Mouse (Mus musculus): Measurements from ENCODE around the gene Hist2h3c1. TPM values are rescaled to one million over a fixed set of nuclear protein-coding genes. Genes with fewer than 3 reads are reported as not detected.
"Not testable (repeated sequence)": the region's sequence is repeated elsewhere in the genome, so short reads cannot be mapped to it uniquely, and the experiment has no call there.

Hist2h3c1 gene
- polyA plus RNA-seq, 1 experiment: not detected

DNA sequence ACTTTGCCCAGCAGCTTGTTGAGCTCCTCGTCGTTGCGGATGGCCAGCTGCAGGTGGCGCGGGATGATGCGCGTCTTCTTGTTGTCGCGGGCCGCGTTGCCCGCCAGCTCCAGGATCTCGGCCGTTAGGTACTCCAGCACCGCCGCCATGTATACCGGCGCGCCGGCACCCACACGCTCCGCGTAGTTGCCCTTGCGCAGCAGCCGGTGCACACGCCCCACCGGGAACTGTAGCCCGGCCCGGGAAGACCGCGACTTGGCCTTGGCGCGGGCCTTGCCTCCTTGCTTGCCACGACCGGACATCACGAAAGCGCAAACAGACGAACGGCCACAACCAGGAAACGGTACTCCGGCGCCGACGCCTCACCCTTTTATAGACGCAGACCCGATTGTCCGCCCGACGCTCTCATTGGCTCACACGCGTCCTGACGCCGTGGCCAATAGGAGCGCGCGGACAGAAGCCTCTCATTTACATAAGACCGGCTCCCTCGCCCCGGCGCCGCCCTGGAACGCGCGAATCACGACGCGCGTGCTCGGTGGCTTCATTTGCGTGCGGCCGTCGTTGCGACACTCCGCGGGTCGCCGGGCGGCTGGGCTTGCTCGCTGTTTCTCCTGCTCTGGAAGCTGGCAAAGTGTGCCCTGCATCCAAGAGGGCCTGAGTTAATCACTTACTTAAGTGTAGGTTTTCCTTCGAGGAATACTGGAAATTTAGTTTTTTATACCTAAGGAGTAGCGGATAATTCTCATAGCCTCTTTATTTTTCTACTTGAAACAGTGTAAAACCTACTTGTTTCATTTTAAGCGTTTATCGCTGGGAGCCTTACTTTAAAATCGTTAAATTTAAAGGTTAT is 6.3 kb upstream of the Hist2h3c1 start, which contains the start of gene Hist2h2aa2:
Gene Hist2h2aa2, minus strand, starts transcription at position 328 of the 850 bp plus-strand sequence.
- Histone ChIP-seq H3K4me3 (ENCODE audit: control insufficient read depth, insufficient read depth, low read length) (peak within 1 kb of the TSS; percentile 68), H3K27ac (ENCODE audit: control insufficient read depth, insufficient read depth, low read length) (peak within 1 kb of the TSS; percentile 91), H3K4me1 (replicated peaks; ENCODE audit: control insufficient read depth, insufficient read depth, low read length) (peaks cover 13% of the 10 kb centered on the region)
- TF ChIP-seq POLR2A (IDR thresholded peaks at IDR 0.05; ENCODE audit: control insufficient read depth, extremely low read depth, insufficient read depth, low read length, poor library complexity): peak; percentile 53
- DNase-seq: peak; percentile 93
- 3% methylated on average over 38 of the region's 85 CpGs for WGBS
- not testable (repeated sequence) for H3K36me3 ChIP-seq (ENCODE audit: control insufficient read depth, insufficient read depth, low read length); H3K27me3 ChIP-seq (ENCODE audit: control insufficient read depth, insufficient read depth, low read length)

DNA sequence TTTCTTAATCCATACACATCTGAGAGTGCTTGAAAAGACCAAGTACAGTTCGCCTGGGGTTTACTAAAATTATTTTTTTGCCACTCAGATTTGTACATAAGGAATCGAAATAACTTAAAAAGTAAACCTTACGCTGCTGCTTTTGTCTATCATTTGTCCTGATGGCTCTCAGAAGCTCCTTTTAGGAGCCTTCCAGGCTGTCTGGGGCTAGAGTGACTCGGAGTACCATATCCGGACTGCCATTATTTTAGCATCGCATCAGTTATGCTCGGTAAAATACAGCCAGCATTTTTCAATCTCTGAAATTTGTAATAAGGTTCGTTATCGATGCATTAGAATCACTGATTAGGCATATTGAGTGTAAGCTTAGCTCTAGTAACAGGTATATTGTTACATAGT is 5.7 kb upstream of the Hist2h3c1 start:
- H3K4me3 ChIP-seq (ENCODE audit: control insufficient read depth, insufficient read depth, low read length): no peak overlapping the region
- DNase-seq: no peak
- no peaks in the 10 kb centered on the region for H3K36me3 ChIP-seq (ENCODE audit: control insufficient read depth, insufficient read depth, low read length)
- whole genome bisulfite sequencing: 91% methylated on average over 9 of the region's 9 CpGs
- H3K27me3 ChIP-seq (ENCODE audit: control insufficient read depth, insufficient read depth, low read length): no peaks in the 10 kb centered on the region
- TF ChIP-seq POLR2A (IDR thresholded peaks at IDR 0.05; ENCODE audit: control insufficient read depth, extremely low read depth, insufficient read depth, low read length, poor library complexity) (no peak), CTCF (IDR thresholded peaks at IDR 0.05; ENCODE audit: borderline replicate concordance, control insufficient read depth, extremely low read depth, insufficient read depth, low read length, poor library complexity) (no peak)
- H3K27ac ChIP-seq (ENCODE audit: control insufficient read depth, insufficient read depth, low read length): peak overlapping the region; percentile 66; the same call in 1 of the 2 replicates
- peaks cover 13% of the 10 kb centered on the region for H3K4me1 ChIP-seq (replicated peaks; ENCODE audit: control insufficient read depth, insufficient read depth, low read length)

DNA sequence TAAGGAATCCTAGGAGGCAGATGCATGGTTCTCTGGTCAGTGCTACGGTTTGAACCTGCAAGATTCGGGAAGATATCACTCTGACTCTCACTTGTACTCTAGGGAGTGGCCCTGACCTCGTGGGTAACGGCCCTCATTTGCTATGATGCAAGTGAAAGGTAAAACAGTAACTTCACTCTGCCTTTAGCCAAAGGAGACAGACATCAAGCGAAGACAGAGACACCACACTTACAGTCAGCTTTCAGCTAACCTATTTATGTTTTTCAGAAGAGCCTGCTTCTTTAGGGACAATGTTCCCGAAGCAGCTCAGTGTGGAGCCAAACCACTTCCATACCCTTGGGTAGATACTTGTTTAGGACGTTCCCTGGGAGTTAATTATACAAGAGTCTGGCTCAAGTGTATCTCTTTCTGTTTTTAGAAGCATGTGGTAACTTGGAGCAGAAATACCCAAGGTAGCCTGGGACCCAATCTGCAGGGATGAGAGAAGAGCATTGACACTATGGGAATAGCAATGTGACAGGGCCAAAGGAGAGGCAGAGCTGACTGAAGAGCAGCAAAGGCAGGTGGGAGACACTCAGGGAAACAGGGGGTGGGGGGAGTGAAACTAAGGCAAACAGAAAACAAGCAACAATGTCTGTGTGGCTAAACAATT is 2.4 kb upstream of the Hist2h3c1 start:
- Histone ChIP-seq H3K27me3 (ENCODE audit: control insufficient read depth, insufficient read depth, low read length) (no peaks in the 10 kb centered on the region), H3K27ac (ENCODE audit: control insufficient read depth, insufficient read depth, low read length) (peak overlapping the region; percentile 97), H3K36me3 (ENCODE audit: control insufficient read depth, insufficient read depth, low read length) (no peaks in the 10 kb centered on the region), H3K4me3 (ENCODE audit: control insufficient read depth, insufficient read depth, low read length) (peak overlapping the region; percentile 5; the same call in 1 of the 2 replicates), H3K4me1 (replicated peaks; ENCODE audit: control insufficient read depth, insufficient read depth, low read length) (peaks cover 16% of the 10 kb centered on the region)
- no peak for TF ChIP-seq POLR2A (IDR thresholded peaks at IDR 0.05; ENCODE audit: control insufficient read depth, extremely low read depth, insufficient read depth, low read length, poor library complexity)
- no peak for TF ChIP-seq CTCF (IDR thresholded peaks at IDR 0.05; ENCODE audit: borderline replicate concordance, control insufficient read depth, extremely low read depth, insufficient read depth, low read length, poor library complexity)
- 80% methylated on average over 7 of the region's 7 CpGs for WGBS
- DNase-seq: no peak

DNA sequence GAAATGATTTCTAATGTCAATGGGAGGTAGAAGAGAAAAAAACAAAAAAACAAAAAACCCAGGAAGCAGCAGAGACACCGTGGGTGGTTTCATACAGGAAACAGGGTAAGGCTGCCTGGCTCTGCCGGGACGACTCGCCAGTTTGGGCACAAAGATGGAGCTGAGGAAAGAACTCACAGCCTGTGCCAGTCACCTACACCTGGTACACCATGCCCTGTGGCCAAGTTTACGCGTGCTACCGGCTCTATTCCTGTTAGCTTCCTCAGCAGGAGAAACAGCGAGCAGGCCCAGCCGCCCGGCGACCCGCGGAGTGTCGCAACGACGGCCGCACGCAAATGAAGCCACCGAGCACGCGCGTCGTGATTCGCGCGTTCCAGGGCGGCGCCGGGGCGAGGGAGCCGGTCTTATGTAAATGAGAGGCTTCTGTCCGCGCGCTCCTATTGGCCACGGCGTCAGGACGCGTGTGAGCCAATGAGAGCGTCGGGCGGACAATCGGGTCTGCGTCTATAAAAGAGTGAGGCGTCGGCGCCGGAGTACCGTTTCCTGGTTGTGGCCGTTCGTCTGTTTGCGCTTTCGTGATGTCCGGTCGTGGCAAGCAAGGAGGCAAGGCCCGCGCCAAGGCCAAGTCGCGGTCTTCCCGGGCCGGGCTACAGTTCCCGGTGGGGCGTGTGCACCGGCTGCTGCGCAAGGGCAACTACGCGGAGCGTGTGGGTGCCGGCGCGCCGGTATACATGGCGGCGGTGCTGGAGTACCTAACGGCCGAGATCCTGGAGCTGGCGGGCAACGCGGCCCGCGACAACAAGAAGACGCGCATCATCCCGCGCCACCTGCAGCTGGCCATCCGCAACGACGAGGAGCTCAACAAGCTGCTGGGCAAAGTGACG is 1.2 kb upstream of the Hist2h3c1 start, which contains the start of gene Hist2h2aa1:
Gene Hist2h2aa1, plus strand, starts transcription at position 495 of the 884 bp plus-strand sequence.
- peak within 1 kb of the TSS; percentile 97 for H3K27ac ChIP-seq (ENCODE audit: control insufficient read depth, insufficient read depth, low read length)
- not testable (repeated sequence) for H3K36me3 ChIP-seq (ENCODE audit: control insufficient read depth, insufficient read depth, low read length); H3K27me3 ChIP-seq (ENCODE audit: control insufficient read depth, insufficient read depth, low read length)
- peak within 1 kb of the TSS; percentile 67 for H3K4me3 ChIP-seq (ENCODE audit: control insufficient read depth, insufficient read depth, low read length)
- WGBS: 0% methylated on average over 32 of the region's 88 CpGs
- H3K4me1 ChIP-seq (replicated peaks; ENCODE audit: control insufficient read depth, insufficient read depth, low read length): peaks cover 18% of the 10 kb centered on the region
- peak; percentile 85 for TF ChIP-seq POLR2A (IDR thresholded peaks at IDR 0.05; ENCODE audit: control insufficient read depth, extremely low read depth, insufficient read depth, low read length, poor library complexity)
- peak; percentile 84 for DNase-seq

DNA sequence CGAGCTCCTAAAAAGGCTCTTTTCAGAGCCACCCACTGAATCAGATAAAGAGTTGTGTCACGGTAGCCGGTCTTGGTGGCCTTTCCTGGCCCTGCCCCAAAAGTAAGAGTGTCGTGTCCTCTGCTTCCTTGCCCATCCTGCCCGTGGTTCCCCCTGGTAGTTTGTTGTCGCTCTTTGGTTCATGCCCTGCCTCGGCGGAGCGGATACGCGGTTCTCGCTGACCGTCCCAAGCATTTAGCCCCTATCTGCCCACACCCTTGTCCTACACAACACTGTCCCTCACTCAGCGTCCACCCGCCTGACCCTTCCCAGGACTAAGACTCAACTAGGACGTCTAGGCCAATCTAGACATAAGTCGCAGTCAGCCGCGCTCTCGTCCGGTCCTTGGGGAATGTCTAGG is 467 bp upstream of the Hist2h3c1 start:
- 0% methylated on average over 10 of the region's 21 CpGs for WGBS
- H3K27ac ChIP-seq (ENCODE audit: control insufficient read depth, insufficient read depth, low read length): peak overlapping the region; percentile 94
- not testable (repeated sequence) for H3K36me3 ChIP-seq (ENCODE audit: control insufficient read depth, insufficient read depth, low read length)

DNA sequence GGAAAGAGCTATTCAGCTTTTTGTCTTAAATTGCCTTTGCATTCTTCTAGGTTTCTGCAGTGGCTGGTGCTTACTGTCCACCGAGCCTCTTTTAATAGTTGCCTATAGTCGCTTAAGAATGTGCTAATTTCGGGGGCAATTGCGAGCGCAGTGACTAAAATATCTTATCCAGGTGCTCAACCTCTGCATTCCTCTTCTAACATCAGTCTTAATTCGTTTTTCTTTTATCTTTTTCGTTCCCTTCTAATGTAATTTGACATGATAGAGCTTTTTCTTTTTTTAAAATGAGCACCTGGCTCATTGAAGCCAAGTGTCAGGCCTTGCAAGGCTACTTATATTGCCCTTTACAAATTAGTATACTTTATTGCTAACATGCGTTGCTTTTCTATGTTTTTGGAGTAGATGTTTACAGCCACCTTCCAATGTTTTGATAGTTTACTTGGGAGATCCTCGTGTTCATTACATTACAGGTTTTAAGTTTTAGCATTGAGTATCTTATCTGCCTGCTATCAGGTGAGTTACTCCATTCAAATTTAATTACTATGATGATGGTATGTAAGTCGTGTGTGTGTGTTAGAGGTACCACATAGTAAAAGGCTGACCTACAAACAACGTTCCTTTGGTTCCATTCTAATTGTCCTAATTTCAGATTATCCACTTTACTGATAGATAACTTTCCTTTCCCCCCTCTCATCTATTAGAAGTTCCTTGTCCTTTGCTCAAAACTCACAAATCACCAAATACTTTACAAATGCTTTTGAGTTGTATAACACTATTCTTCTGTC is 1.1 kb downstream of the Hist2h3c1 start:
- Histone ChIP-seq H3K27ac (ENCODE audit: control insufficient read depth, insufficient read depth, low read length) (peak overlapping the region; percentile 52), H3K4me3 (ENCODE audit: control insufficient read depth, insufficient read depth, low read length) (peak overlapping the region; percentile 34), H3K36me3 (ENCODE audit: control insufficient read depth, insufficient read depth, low read length) (no peaks in the 10 kb centered on the region), H3K27me3 (ENCODE audit: control insufficient read depth, insufficient read depth, low read length) (no peaks in the 10 kb centered on the region), H3K4me1 (replicated peaks; ENCODE audit: control insufficient read depth, insufficient read depth, low read length) (peaks cover 20% of the 10 kb centered on the region)
- TF ChIP-seq CTCF (IDR thresholded peaks at IDR 0.05; ENCODE audit: borderline replicate concordance, control insufficient read depth, extremely low read depth, insufficient read depth, low read length, poor library complexity) (no peak), POLR2A (IDR thresholded peaks at IDR 0.05; ENCODE audit: control insufficient read depth, extremely low read depth, insufficient read depth, low read length, poor library complexity) (no peak)
- DNase-seq: no peak
- 17% methylated on average over 11 of the region's 11 CpGs for WGBS

More for the DNA sequence above, 467 bp upstream of the Hist2h3c1 start:
- peaks cover 23% of the 10 kb centered on the region for H3K4me1 ChIP-seq (replicated peaks; ENCODE audit: control insufficient read depth, insufficient read depth, low read length)
- H3K4me3 ChIP-seq (ENCODE audit: control insufficient read depth, insufficient read depth, low read length): peak overlapping the region; percentile 67
- not testable (repeated sequence) for DNase-seq; H3K27me3 ChIP-seq (ENCODE audit: control insufficient read depth, insufficient read depth, low read length)

All from thymus, adult 2 months (tissue).